Mouse (Mus musculus) hindbrain, postnatal 0 days (tissue): Measurements from ENCODE around the gene Abcc8. TPM values are rescaled to one million over a fixed set of nuclear protein-coding genes. Genes with fewer than 3 reads are reported as not detected.

Experiments
- ATAC-seq: fragments of 200-750 bp; cut with Nextera tagmentation; 2 replicates; pipeline ENCODE4 v1.8.0; 2017; ENCODE audit warnings: mild to moderate bottlenecking, moderate TSS enrichment, moderate library complexity
- DNase-seq: peaks from one replicate; pipeline ENCODE4 v3.0.0-alpha.2; 2015; ENCODE audit warnings: low spot score
- H3K27ac ChIP-seq: fragments of 300-500 bp; sonication (generic); 2 replicates; pipeline ENCODE4 v1.5.1; 2014; ENCODE audit warnings: mild to moderate bottlenecking
- H3K27me3 ChIP-seq: fragments of 300-500 bp; sonication (generic); 2 replicates; pipeline ENCODE4 v1.6.1; 2014; ENCODE audit warnings: low read length, mixed read lengths; ENCODE audit not compliant: insufficient read depth
- H3K36me3 ChIP-seq: fragments of 300-500 bp; sonication (generic); 2 replicates; pipeline ENCODE4 v1.6.1; 2014; ENCODE audit warnings: low read length, mixed read lengths; ENCODE audit not compliant: insufficient read depth
- H3K4me1 ChIP-seq: fragments of 300-500 bp; sonication (generic); 2 replicates; pipeline ENCODE4 v1.6.1; 2014; ENCODE audit warnings: antibody characterized with exemption, low read length, mixed read lengths; ENCODE audit not compliant: insufficient read depth
- H3K4me2 ChIP-seq: fragments of 300-500 bp; sonication (generic); 2 replicates; pipeline ENCODE4 v1.6.1; 2014; ENCODE audit warnings: low read depth, mild to moderate bottlenecking, low read length, moderate library complexity, mixed read lengths
- H3K4me3 ChIP-seq: fragments of 300-500 bp; sonication (generic); 2 replicates; pipeline ENCODE4 v1.5.1; 2014; ENCODE audit warnings: low read length
- H3K9ac ChIP-seq: fragments of 300-500 bp; sonication (generic); replicated peaks from 2 replicates; pipeline ENCODE4 v1.6.1; 2014; ENCODE audit warnings: mild to moderate bottlenecking, low read length, moderate library complexity, mixed read lengths
- H3K9me3 ChIP-seq: fragments of 300-500 bp; sonication (generic); 2 replicates; pipeline ENCODE4 v1.6.1; 2016; ENCODE audit warnings: low read length, mixed read lengths
- CTCF ChIP-seq: IDR thresholded peaks from 2 replicates; pipeline ENCODE4 v1.5.1; 2016; ENCODE audit warnings: antibody characterized with exemption, control low read depth, low read depth
- WGBS: fragments of 180-500 bp; shearing (Covaris S2); extraction: QIAGEN DNeasy Blood & Tissue Kit; methylation state at CpG from one replicate; pipeline ENCODE4 v1.1.7; 2014; 5-methylcytosine and 5-hydroxymethylcytosine counted together
- polyA plus RNA-seq: library from polyadenylated mRNA; unstranded; fragments of >200 nt; fragmentation: Nextera tagmentation; extraction: Ambion mirVana; gene quantifications from 2 replicates; pipeline ENCODE4 v1.2.1, GENCODE M21; 2015
- total RNA-seq: library from RNA; depleted of rRNA; stranded (reverse); fragments of >200 nt; gene quantifications from 2 replicates; pipeline ENCODE4 v1.2.3, GENCODE M21; 2014; rRNA removed

The Abcc8 gene
- total RNA-seq (21.7 and 29.8 TPM in 2 replicates), polyA plus RNA-seq (10.1 and 11.2 TPM in 2 replicates)

DNA sequence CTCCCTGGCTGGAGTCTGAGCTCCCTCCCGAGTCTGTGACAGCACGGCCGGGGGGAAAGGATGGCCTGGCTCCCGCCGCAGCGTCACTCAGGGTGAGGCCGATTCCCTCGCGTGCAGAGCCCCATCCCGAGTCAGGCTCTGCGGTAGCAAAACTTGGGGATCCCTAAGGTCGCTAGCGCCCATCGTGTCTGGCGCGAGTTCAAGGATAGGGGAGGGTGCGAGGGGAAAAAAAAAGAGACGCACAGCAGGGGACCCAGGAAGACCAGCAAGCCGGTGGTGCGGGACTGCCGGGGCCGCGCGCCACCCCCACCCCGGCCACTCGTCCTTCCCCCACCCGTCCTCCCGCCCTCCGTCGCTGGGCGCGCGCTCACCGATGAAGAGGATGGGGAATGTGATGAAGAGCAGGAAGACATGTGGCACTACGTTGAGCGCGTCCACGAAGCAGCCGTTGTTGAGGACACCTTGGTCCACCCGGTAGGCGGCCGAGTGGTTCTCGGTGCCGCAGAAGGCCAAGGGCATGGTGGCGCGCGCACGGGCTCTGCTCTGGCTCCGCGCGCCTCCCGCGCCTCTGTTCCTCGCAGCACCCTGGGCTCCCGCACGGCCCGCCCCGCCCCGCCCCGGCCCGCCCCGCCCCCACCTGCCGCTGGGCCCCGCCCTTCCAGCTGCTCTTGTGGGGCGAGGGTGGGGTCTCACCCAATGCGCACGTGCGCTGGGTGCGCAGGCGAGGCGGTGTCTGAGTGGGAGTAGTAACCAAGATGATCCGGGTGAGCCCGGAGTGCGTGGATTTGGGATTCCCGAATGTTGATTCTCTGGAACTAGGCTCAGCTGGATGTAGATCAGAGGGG, at the start of gene Abcc8:
Gene Abcc8, minus strand, starts transcription at position 603 of the 845 bp plus-strand sequence.
- H3K9me3 ChIP-seq: no peaks in the 10 kb centered on the region
- 0 out of 2 replicates have a peak, but pooled peaks have one; percentile 20 for TF ChIP-seq CTCF
- peak; percentile 72 for ATAC-seq
- H3K9ac ChIP-seq: peak within 1 kb of the TSS; percentile 49
- H3K4me3 ChIP-seq: peak within 1 kb of the TSS; percentile 53
- peak; percentile 52 for DNase-seq
- H3K36me3 ChIP-seq: no peaks in the 10 kb centered on the region
- under 1% methylated on average over 73 of the region's 75 CpGs for WGBS
- no peak within 1 kb of the TSS for H3K27ac ChIP-seq
- H3K4me2 ChIP-seq: peak within 1 kb of the TSS; percentile 92
- H3K27me3 ChIP-seq: no peaks in the 10 kb centered on the region
- 0 out of 2 replicates have a peak, but pooled peaks cover 4% of the 10 kb centered on the region for H3K4me1 ChIP-seq

DNA sequence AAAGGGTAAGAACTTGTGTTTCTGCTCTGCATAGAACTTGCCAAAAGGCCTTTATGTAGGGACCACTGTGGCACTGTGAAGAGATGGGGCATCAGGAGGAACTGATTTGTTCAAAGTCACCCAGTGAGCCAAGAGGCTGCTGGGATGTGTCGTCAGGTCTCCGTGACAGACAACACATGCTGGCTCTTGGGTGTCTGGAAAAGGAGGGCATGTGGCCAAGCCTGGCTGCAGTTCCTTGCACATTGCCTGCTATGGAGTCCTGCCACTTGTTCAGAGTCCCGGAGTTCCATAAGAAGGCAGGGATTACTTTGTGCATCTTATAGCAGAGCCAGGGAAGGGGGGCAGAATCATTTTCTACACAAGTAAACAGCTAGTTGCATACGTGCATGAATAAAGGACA, 47.1 kb upstream of the Abcc8 start:
- Histone ChIP-seq H3K4me2 (no peak overlapping the region), H3K27ac (no peak overlapping the region), H3K9me3 (no peaks in the 10 kb centered on the region), H3K4me1 (peaks cover 3% of the 10 kb centered on the region; the same call in 1 of the 2 replicates), H3K36me3 (no peaks in the 10 kb centered on the region), H3K9ac (no peak overlapping the region), H3K4me3 (no peak overlapping the region), H3K27me3 (no peaks in the 10 kb centered on the region)
- no peak for TF ChIP-seq CTCF
- peak; percentile 68 for DNase-seq
- 34% methylated on average over 4 of the region's 4 CpGs for WGBS
- peak; percentile 33; the same call in 1 of the 2 replicates for ATAC-seq

DNA sequence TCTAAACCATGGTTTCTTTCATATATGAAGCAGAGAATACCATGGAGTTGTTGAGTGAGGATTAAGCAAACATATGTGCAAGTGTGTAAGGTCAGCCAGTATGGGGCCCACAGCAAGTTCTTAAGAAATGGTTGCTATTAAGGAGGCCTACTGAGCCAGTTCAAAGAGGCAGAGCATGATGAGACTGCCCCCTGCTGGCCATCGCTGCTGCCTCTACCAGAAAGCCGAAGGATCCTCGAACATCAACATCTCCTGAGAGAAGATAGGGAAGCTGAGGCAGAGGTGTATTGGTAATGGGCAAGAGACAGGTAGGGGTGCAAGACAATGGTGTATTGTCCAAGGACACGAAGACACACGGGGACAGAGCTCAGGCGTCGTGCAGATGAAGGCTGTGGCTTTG, 46.4 kb upstream of the Abcc8 start:
- WGBS: 33% methylated on average over 7 of the region's 7 CpGs
- no peaks in the 10 kb centered on the region for H3K9me3 ChIP-seq
- peak; percentile 58 for DNase-seq
- no peak overlapping the region for H3K4me3 ChIP-seq
- H3K27ac ChIP-seq: no peak overlapping the region
- TF ChIP-seq CTCF: peak; percentile 72
- no peak for ATAC-seq
- no peak overlapping the region for H3K9ac ChIP-seq
- H3K36me3 ChIP-seq: no peaks in the 10 kb centered on the region
- no peaks in the 10 kb centered on the region for H3K27me3 ChIP-seq
- H3K4me1 ChIP-seq: peaks cover 3% of the 10 kb centered on the region; the same call in 1 of the 2 replicates
- H3K4me2 ChIP-seq: no peak overlapping the region

DNA sequence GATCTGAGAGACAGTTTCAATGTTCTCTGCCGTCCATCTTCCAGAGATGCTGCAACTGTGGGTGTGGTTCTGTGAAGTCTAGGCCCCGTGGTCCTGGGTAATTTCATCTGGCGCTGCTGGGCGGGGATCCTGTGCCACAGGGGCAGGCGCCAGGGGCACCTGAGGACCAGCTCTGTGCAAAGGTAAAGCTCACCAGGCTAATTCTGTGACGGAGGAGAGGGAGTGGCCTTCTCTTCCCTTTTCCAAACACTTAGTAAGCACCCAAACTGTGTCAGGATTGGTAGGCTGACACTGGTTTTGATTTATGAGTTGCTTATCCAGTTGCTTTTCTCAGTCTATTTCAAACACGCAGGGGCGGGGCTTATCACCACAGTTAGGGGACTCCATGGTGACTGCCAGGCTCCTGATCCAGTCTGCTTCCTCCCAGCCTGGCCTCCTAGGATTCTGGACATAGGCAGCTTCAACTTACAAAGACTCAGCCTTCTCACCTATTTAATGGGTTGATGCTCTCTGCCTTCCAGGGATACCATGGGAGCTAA, 40.8 kb upstream of the Abcc8 start:
- Histone ChIP-seq H3K27ac (no peak overlapping the region), H3K27me3 (no peaks in the 10 kb centered on the region), H3K9me3 (no peaks in the 10 kb centered on the region), H3K9ac (no peak overlapping the region), H3K4me2 (no peak overlapping the region), H3K36me3 (no peaks in the 10 kb centered on the region), H3K4me1 (no peaks in the 10 kb centered on the region), H3K4me3 (no peak overlapping the region)
- WGBS: 78% methylated on average over 8 of the region's 8 CpGs
- DNase-seq (no peak), ATAC-seq (no peak)
- no peak for TF ChIP-seq CTCF

DNA sequence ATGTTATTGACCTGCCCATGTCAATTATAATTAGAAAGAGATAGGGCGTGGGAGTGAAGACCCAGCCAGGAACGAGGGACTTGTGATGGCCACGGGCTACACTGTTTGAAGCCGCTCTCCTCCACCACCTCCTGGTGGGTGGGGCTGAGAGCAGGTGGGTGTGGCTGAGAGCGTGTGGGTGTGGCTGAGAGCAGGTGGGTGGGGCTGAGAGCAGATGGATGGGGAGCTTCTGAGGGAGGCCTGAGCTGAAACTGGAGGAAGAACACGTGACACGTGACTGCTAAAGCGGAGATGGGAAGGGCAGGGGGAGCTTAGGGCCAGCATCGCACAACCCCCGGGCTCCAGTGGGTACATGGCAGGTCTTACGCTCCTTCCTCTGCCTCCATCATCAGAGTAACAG, 38.6 kb upstream of the Abcc8 start:
- Histone ChIP-seq H3K27ac (no peak overlapping the region), H3K9ac (no peak overlapping the region), H3K36me3 (no peaks in the 10 kb centered on the region), H3K4me3 (no peak overlapping the region), H3K27me3 (no peaks in the 10 kb centered on the region), H3K4me2 (no peak overlapping the region), H3K9me3 (no peaks in the 10 kb centered on the region), H3K4me1 (no peaks in the 10 kb centered on the region)
- DNase-seq (peak; percentile 36), ATAC-seq (peak; percentile 69; the same call in 1 of the 2 replicates)
- TF ChIP-seq CTCF: no peak
- 19% methylated on average over 11 of the region's 11 CpGs for WGBS

DNA sequence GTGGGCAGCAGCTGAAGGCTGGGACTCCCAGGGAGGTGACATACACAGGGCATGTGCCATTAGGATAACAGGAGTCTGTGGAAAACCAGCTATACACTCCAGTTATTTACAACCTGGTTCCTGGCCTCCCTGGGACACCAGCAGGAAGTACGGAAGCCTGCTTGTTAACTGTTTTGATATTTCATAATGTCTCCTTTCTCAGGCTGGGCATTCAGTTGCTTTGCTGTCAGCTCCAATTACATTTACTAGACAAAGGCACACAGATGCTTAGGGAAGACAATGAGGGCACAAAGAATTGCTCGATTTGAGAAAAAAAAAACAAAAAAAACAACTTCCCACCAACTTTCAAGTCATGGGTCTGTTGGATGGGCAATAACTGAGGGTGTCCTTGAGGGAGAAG, 36.6 kb upstream of the Abcc8 start:
- no peaks in the 10 kb centered on the region for H3K9me3 ChIP-seq
- H3K4me1 ChIP-seq: no peaks in the 10 kb centered on the region
- H3K4me3 ChIP-seq: no peak overlapping the region
- no peak overlapping the region for H3K9ac ChIP-seq
- ATAC-seq (no peak), DNase-seq (no peak)
- no peaks in the 10 kb centered on the region for H3K36me3 ChIP-seq
- no peak overlapping the region for H3K4me2 ChIP-seq
- no peak for TF ChIP-seq CTCF
- no peak overlapping the region for H3K27ac ChIP-seq
- 44% methylated on average over 2 of the region's 2 CpGs for WGBS
- no peaks in the 10 kb centered on the region for H3K27me3 ChIP-seq
